Mouse (Mus musculus) MN1 (cell line): Measurements from ENCODE around the gene Il22ra2.

Experiments used
- DNase-seq: peaks from one replicate; pipeline ENCODE4 v3.0.0-alpha.2; 2016; ENCODE audit warnings: low spot score

Gene Il22ra2

GRCm38 (mm10) chr10:19601502-19601901 lies 20.3 kb upstream of the Il22ra2 start:
- peak; percentile 38 for DNase-seq

- DNase-seq: no peak
These were observed 18.6 kb upstream of the Il22ra2 start for GRCm38 (mm10) chr10:19603231-19603630.

GRCm38 (mm10) chr10:19609125-19609524 lies 12.7 kb upstream of the Il22ra2 start:
- DNase-seq: no peak

- no peak for DNase-seq
These were observed 10.2 kb upstream of the Il22ra2 start for GRCm38 (mm10) chr10:19611616-19612015.

- DNase-seq: no peak
These were observed 8.6 kb upstream of the Il22ra2 start for GRCm38 (mm10) chr10:19613111-19613753.

- no peak for DNase-seq
These were observed 2.1 kb upstream of the Il22ra2 start for GRCm38 (mm10) chr10:19619736-19620135.

GRCm38 (mm10) chr10:19624617-19625016 lies 2.8 kb downstream of the Il22ra2 start:
- no peak for DNase-seq

- DNase-seq: no peak
These were observed 5.5 kb downstream of the Il22ra2 start for GRCm38 (mm10) chr10:19627342-19627741.

- DNase-seq: no peak
These were observed 6.0 kb downstream of the Il22ra2 start for GRCm38 (mm10) chr10:19627748-19628147.

- DNase-seq: no peak
These were observed 9.9 kb downstream of the Il22ra2 start for GRCm38 (mm10) chr10:19631616-19632195.

GRCm38 (mm10) chr10:19638851-19639250 lies 17.1 kb downstream of the Il22ra2 start:
- DNase-seq: no peak

GRCm38 (mm10) chr10:19639630-19640029 lies 17.8 kb downstream of the Il22ra2 start:
- no peak for DNase-seq

- no peak for DNase-seq
These were observed 23.3 kb downstream of the Il22ra2 start for GRCm38 (mm10) chr10:19645119-19645518.

- no peak for DNase-seq
These were observed 35.6 kb downstream of the Il22ra2 start for GRCm38 (mm10) chr10:19657426-19657825.

GRCm38 (mm10) chr10:19659953-19660352 lies 38.2 kb downstream of the Il22ra2 start:
- no peak for DNase-seq

GRCm38 (mm10) chr10:19668973-19669372 lies 47.2 kb downstream of the Il22ra2 start:
- DNase-seq: no peak

- DNase-seq: no peak
These were observed 50.2 kb downstream of the Il22ra2 start for GRCm38 (mm10) chr10:19672015-19672414.

- DNase-seq: no peak
These were observed 51.3 kb downstream of the Il22ra2 start for GRCm38 (mm10) chr10:19673146-19673545.
